Mouse (Mus musculus): ENCODE data around the gene Actr3. TPM values are rescaled to one million over a fixed set of nuclear protein-coding genes. Genes with fewer than 3 reads are reported as not detected.
A peak's percentile ranks its signal among the peaks of the same experiment; 100 is the strongest.

The Actr3 gene
- polyA plus RNA-seq (2012; rRNA removed), result 94.2 TPM in 2 replicates

GRCm38 (mm10) chr1:125435369-125436135 is at the start of gene Actr3:
Gene Actr3 (minus strand): TSS chr1:125435727.
- H3K4me3 ChIP-seq (replicated peaks; ENCODE audit: insufficient read depth, low read depth, low read length), result peak within 1 kb of the TSS; percentile 88
- WGBS, result 1% methylated on average over 55 of the region's 59 CpGs
- peaks cover 4% of the 10 kb centered on the region; the same call in 1 of the 2 replicates for H3K4me1 ChIP-seq (ENCODE audit: control insufficient read depth, insufficient read depth, low read length)

GRCm38 (mm10) chr1:125482459-125483287 is 47.1 kb upstream of the Actr3 start:
- Histone ChIP-seq H3K27me3 (ENCODE audit: control insufficient read depth, insufficient read depth, low read length) (no peaks in the 10 kb centered on the region), H3K4me3 (replicated peaks; ENCODE audit: insufficient read depth, low read depth, low read length) (no peak overlapping the region), H3K4me1 (ENCODE audit: control insufficient read depth, insufficient read depth, low read length) (no peaks in the 10 kb centered on the region), H3K27ac (ENCODE audit: insufficient read depth, low read length) (no peak overlapping the region)
- no peak for DNase-seq
- TF ChIP-seq POLR2A (IDR thresholded peaks at IDR 0.05; ENCODE audit: borderline replicate concordance, insufficient read depth, low read length) (no peak), CTCF (IDR thresholded peaks at IDR 0.05; ENCODE audit: borderline replicate concordance, insufficient read depth, low read depth, low read length) (no peak)
- 73% methylated on average over 10 of the region's 10 CpGs for WGBS

More at GRCm38 (mm10) chr1:125435369-125436135, at the start of gene Actr3:
- peak; percentile 79; the same call in 1 of the 2 replicates for TF ChIP-seq POLR2A (IDR thresholded peaks at IDR 0.05; ENCODE audit: borderline replicate concordance, insufficient read depth, low read length)
- TF ChIP-seq CTCF (IDR thresholded peaks at IDR 0.05; ENCODE audit: borderline replicate concordance, insufficient read depth, low read depth, low read length), result no peak
- DNase-seq, result peak; percentile 99 to 100
- Histone ChIP-seq H3K27me3 (ENCODE audit: control insufficient read depth, insufficient read depth, low read length) (no peaks in the 10 kb centered on the region), H3K27ac (ENCODE audit: insufficient read depth, low read length) (peak within 1 kb of the TSS; percentile 81)

- Histone ChIP-seq H3K4me1 (ENCODE audit: control insufficient read depth, insufficient read depth, low read length) (no peaks in the 10 kb centered on the region), H3K4me3 (replicated peaks; ENCODE audit: insufficient read depth, low read depth, low read length) (no peak overlapping the region), H3K27me3 (ENCODE audit: control insufficient read depth, insufficient read depth, low read length) (no peaks in the 10 kb centered on the region), H3K27ac (ENCODE audit: insufficient read depth, low read length) (no peak overlapping the region)
- no peak for TF ChIP-seq CTCF (IDR thresholded peaks at IDR 0.05; ENCODE audit: borderline replicate concordance, insufficient read depth, low read depth, low read length)
- no peak for TF ChIP-seq POLR2A (IDR thresholded peaks at IDR 0.05; ENCODE audit: borderline replicate concordance, insufficient read depth, low read length)
- DNase-seq, result no peak
These were observed 46.3 kb upstream of the Actr3 start for GRCm38 (mm10) chr1:125481842-125482241.

GRCm38 (mm10) chr1:125478588-125478987 is 43.1 kb upstream of the Actr3 start:
- H3K27ac ChIP-seq (ENCODE audit: insufficient read depth, low read length), result no peak overlapping the region
- WGBS, result 77% methylated on average over 6 of the region's 6 CpGs
- H3K27me3 ChIP-seq (ENCODE audit: control insufficient read depth, insufficient read depth, low read length), result no peaks in the 10 kb centered on the region
- no peak for DNase-seq
- no peak overlapping the region for H3K4me3 ChIP-seq (replicated peaks; ENCODE audit: insufficient read depth, low read depth, low read length)
- TF ChIP-seq CTCF (IDR thresholded peaks at IDR 0.05; ENCODE audit: borderline replicate concordance, insufficient read depth, low read depth, low read length), result no peak
- TF ChIP-seq POLR2A (IDR thresholded peaks at IDR 0.05; ENCODE audit: borderline replicate concordance, insufficient read depth, low read length), result no peak
- no peaks in the 10 kb centered on the region for H3K4me1 ChIP-seq (ENCODE audit: control insufficient read depth, insufficient read depth, low read length)

- DNase-seq, result no peak
- TF ChIP-seq POLR2A (IDR thresholded peaks at IDR 0.05; ENCODE audit: borderline replicate concordance, insufficient read depth, low read length), result no peak
- TF ChIP-seq CTCF (IDR thresholded peaks at IDR 0.05; ENCODE audit: borderline replicate concordance, insufficient read depth, low read depth, low read length), result no peak
- Histone ChIP-seq H3K4me3 (replicated peaks; ENCODE audit: insufficient read depth, low read depth, low read length) (no peak overlapping the region), H3K4me1 (ENCODE audit: control insufficient read depth, insufficient read depth, low read length) (no peaks in the 10 kb centered on the region), H3K27ac (ENCODE audit: insufficient read depth, low read length) (no peak overlapping the region), H3K27me3 (ENCODE audit: control insufficient read depth, insufficient read depth, low read length) (no peaks in the 10 kb centered on the region; the same call in 1 of the 2 replicates)
- 68% methylated on average over 6 of the region's 6 CpGs for WGBS
These were observed 40.6 kb upstream of the Actr3 start for GRCm38 (mm10) chr1:125475961-125476682.

- TF ChIP-seq POLR2A (IDR thresholded peaks at IDR 0.05; ENCODE audit: borderline replicate concordance, insufficient read depth, low read length) (no peak), CTCF (IDR thresholded peaks at IDR 0.05; ENCODE audit: borderline replicate concordance, insufficient read depth, low read depth, low read length) (no peak)
- Histone ChIP-seq H3K27me3 (ENCODE audit: control insufficient read depth, insufficient read depth, low read length) (no peaks in the 10 kb centered on the region; the same call in 1 of the 2 replicates), H3K4me3 (replicated peaks; ENCODE audit: insufficient read depth, low read depth, low read length) (no peak overlapping the region), H3K4me1 (ENCODE audit: control insufficient read depth, insufficient read depth, low read length) (no peaks in the 10 kb centered on the region), H3K27ac (ENCODE audit: insufficient read depth, low read length) (no peak overlapping the region)
- DNase-seq, result no peak
- WGBS, result 95% methylated on average over 3 of the region's 3 CpGs
These were observed 38.3 kb upstream of the Actr3 start for GRCm38 (mm10) chr1:125473866-125474265.

- no peak overlapping the region for H3K4me3 ChIP-seq (replicated peaks; ENCODE audit: insufficient read depth, low read depth, low read length)
- 82% methylated on average over 4 of the region's 4 CpGs for WGBS
- no peaks in the 10 kb centered on the region; the same call in 1 of the 2 replicates for H3K27me3 ChIP-seq (ENCODE audit: control insufficient read depth, insufficient read depth, low read length)
- DNase-seq, result no peak
- no peak overlapping the region for H3K27ac ChIP-seq (ENCODE audit: insufficient read depth, low read length)
- TF ChIP-seq POLR2A (IDR thresholded peaks at IDR 0.05; ENCODE audit: borderline replicate concordance, insufficient read depth, low read length), result no peak
- TF ChIP-seq CTCF (IDR thresholded peaks at IDR 0.05; ENCODE audit: borderline replicate concordance, insufficient read depth, low read depth, low read length), result no peak
- H3K4me1 ChIP-seq (ENCODE audit: control insufficient read depth, insufficient read depth, low read length), result no peaks in the 10 kb centered on the region
These were observed 37.7 kb upstream of the Actr3 start for GRCm38 (mm10) chr1:125473126-125473666.

Measured in cerebellum, adult 2 months (tissue).